Mouse (Mus musculus) embryonic stem cell, embryonic (primary cell): Measurements from ENCODE around the gene Ttc4.

Experiments used
- CTCF ChIA-PET, 4 experiments: fragments of 300-600 bp in 2 of 4; fragments of 350-600 bp in 2 of 4; sonication (Branson Sonifier 250); formaldehyde crosslinking; loops; one replicate each; lab custom pipeline; 2022; ENCODE audit warnings: inconsistent platforms in 2 of 4; lab: Charles Lee
- POLR2A ChIA-PET, 4 experiments: fragments of 300-600 bp in 2 of 4; fragments of 350-600 bp in 2 of 4; sonication (Branson Sonifier 250); formaldehyde crosslinking; loops; one replicate each; lab custom pipeline; 2022; ENCODE audit warnings: antibody characterized with exemption in 4 of 4, inconsistent platforms in 1 of 4; lab: Charles Lee

Ttc4 gene

DNA sequence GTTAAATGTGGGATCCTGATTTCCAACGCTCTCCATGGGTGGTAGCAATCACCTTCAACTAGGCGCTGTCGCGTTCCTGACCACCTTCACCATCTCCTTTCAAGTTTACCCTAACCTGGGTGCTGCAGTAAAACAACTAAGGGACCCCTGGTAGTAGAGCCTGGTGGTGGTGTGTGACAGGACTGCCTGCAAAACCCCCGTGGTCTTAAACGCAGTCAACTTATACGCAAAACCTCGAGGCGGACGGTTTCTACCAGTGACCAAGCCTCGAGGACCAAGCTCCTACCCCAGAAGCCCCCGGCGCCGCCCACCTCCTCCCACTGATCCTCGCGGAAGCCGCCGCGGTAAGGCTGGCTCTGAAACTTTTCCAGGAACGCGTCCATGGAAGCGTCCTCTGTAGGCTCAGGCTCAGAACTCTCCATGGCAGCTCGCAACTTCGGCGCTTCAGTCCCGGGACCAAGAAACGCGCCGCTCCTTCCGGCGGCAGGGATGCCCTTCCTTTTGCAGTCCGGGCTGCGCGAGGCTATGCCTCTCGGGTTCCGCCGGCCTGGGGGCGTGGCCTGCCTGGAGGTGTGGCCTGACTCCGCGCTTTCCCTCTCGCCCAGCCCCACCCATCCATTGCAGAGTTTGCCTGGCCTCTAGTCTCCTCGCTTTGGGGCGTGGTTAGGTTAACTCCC is at the start of gene Ttc4:
Gene Ttc4, minus strand, starts transcription at position 503 of the 677 bp plus-strand sequence.
- CTCF ChIA-PET: interaction anchor here in 2 of 4 experiments (0.6 to 1.0 kb wide), 2 partner anchors 48 to 64 kb away, joined by 4 to 5 read pairs; no protein-coding TSS in a partner anchor

DNA sequence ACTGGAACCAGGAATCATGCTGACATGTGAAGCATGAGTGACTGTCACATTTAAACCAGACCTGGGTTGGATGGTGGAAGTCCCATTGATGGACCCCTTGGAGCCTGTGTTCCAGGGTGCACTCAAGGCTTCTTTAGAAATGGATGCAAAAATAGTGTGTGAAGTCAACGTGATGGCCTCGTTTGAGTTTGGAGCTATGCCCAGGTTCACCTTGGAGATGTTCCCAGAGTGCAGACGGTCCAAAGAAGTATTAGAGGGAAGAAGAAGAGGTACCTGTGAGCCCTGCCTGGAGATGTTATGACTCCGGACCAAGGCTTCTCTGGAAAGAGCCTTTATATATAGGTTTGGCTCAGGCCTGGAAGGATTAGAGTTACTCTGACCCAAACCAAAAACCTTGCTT is 41.9 kb upstream of the Ttc4 start:
- CTCF ChIA-PET: no interaction called here
- POLR2A ChIA-PET: interaction anchor here in 2 of 4 experiments (0.9 to 1.1 kb wide), 2 partner anchors 10 to 114 kb away, joined by 3 read pairs; partner anchors contain the start of gene Mroh7 (in 1 of the 2)

More for the DNA sequence above, at the start of gene Ttc4:
- POLR2A ChIA-PET: interaction anchor here in 3 of 4 experiments (0.5 to 1.8 kb wide), 18 partner anchors 9 to 1729 kb away, joined by 3 to 7 read pairs (median 4); partner anchors contain the start of gene Tmem59 (in 1 of the 3)

DNA sequence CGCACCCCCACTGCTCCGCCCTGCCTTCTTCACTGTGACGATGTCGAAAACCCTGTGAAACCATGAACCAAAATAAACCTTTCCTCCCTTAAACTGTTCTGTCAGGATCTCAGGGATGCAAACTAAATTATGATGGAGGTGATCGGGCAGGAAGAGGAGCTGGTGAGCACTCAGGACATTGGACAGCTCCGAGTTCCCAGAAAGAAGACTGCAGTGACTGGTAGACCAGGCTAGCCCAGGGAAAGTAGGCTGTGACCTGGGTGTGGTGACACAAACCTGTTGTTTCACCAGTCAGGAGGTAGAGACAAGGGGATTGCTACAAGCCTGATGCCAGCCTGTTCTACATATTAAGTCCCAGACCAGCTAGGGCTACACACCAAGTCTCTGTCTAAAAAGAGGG is 34.9 kb upstream of the Ttc4 start:
- POLR2A ChIA-PET: interaction anchor here in 3 of 4 experiments (0.6 to 1.0 kb wide), 5 partner anchors 23 to 100 kb away, joined by 3 to 4 read pairs (median 4); no protein-coding TSS in a partner anchor
- CTCF ChIA-PET: interaction anchor here in 3 of 4 experiments (0.6 to 2.7 kb wide), 16 partner anchors 9 to 184 kb away, joined by 3 to 13 read pairs (median 3); partner anchors contain the start of genes Fam151a (in 1 of the 3) and Ttc22 (in 1 of the 3)

DNA sequence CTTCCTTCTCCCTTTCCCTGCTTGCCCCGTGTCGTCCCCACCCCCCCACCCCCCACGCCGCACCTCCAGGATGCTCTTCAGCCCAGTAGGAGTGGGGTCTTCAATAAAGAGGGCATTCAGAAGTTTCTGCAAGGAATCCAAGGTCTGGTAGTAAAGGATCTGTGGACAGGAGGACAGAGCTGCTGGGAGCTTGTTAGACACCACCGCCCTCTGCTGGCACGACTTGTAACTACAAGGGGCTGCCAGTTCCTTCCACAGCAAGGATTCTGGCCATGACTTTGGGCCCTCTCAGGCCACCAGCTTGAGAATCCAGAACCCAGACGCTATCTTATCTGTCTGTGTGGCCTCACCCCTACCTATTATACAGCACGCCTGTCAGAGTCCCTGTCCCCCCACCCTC is 29.7 kb upstream of the Ttc4 start:
- CTCF ChIA-PET: interaction anchor here (0.6 to 5.6 kb wide), 51 partner anchors 9 to 1505 kb away, joined by 3 to 53 read pairs (median 4); partner anchors contain the start of genes Fam151a (in 1 of the 4), Lexm (in 1 of the 4), Tmem59 (in 1 of the 4) and Ttc22 (in 1 of the 4)
- POLR2A ChIA-PET: interaction anchor here in 3 of 4 experiments (0.5 to 2.6 kb wide), 15 partner anchors 11 to 1650 kb away, joined by 3 to 11 read pairs (median 4); no protein-coding TSS in a partner anchor

GRCm38 (mm10) chr4:106707957-106708356 is 29.2 kb upstream of the Ttc4 start:
- CTCF ChIA-PET: interaction anchor here (0.6 to 5.6 kb wide), 48 partner anchors 8 to 470 kb away, joined by 3 to 53 read pairs (median 4); partner anchors contain the start of genes Fam151a (in 1 of the 4), Lexm (in 1 of the 4), Tmem59 (in 1 of the 4) and Ttc22 (in 1 of the 4)
- POLR2A ChIA-PET: interaction anchor here in 3 of 4 experiments (0.5 to 2.6 kb wide), 14 partner anchors 11 to 1651 kb away, joined by 3 to 11 read pairs (median 4); no protein-coding TSS in a partner anchor

DNA sequence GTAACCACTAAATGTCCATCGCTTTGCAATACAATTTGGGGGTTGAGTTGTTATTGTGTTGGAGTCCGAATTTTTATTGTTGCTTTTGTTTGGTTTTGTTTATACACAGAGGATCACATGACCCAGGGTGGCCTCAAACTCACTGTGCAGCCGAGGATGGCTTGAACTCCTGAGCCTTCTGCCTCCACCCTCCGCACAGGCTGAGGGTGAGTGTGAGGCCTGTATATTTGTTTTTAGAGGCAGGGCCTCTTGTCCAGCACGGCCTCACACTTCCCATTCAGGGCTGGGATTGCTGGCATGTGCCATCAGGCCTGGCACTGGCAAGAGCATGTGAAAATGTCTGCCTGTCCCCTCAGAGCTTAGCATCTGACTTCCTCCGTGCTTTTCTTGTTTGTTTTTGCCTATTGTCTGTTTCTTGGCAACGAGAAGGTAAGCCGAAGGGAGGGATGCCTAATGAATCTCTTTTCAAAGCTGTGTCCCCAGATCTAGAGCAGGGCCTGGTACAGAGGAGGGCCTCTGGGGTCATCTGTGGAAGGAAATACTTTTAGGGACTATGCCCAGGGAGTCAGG is 26.4 kb upstream of the Ttc4 start:
- ChIA-PET POLR2A (interaction anchor here in 3 of 4 experiments (0.6 to 2.6 kb wide), 12 partner anchors 10 to 98 kb away, joined by 3 to 6 read pairs (median 4); partner anchors contain the start of gene Ttc4 (in 1 of the 3)), CTCF (interaction anchor here in 3 of 4 experiments (0.6 to 1.8 kb wide), 8 partner anchors 8 to 104 kb away, joined by 3 to 8 read pairs (median 4); no protein-coding TSS in a partner anchor)

GRCm38 (mm10) chr4:106704416-106704815 is 25.7 kb upstream of the Ttc4 start:
- POLR2A ChIA-PET: interaction anchor here (0.5 to 2.6 kb wide), 14 partner anchors 9 to 155 kb away, joined by 3 to 6 read pairs (median 4); partner anchors contain the start of gene Ttc4 (in 2 of the 4)
- CTCF ChIA-PET: interaction anchor here in 3 of 4 experiments (0.6 to 1.8 kb wide), 8 partner anchors 9 to 232 kb away, joined by 3 to 6 read pairs (median 4); no protein-coding TSS in a partner anchor

DNA sequence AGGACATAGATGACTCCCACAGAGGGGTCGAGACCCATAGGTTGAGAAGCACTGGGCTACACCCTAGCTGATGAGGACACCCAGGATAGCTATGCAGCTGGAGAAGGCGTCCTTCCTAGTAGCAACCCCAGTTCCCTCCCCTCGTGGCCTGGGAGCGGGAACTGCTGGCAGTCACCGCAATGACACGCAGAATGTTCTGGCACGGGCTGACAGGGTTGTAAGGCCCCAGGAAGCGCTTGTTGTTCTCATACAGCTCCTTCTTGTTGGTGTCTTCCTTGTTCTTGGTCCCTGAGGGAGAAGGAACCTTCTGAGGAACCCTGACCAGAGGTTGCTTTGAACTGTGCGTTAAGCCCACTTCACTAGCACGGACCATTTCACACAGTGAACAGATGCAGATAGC is 25.2 kb upstream of the Ttc4 start:
- ChIA-PET POLR2A (interaction anchor here (0.5 to 2.6 kb wide), 14 partner anchors 8 to 156 kb away, joined by 3 to 6 read pairs (median 4); partner anchors contain the start of gene Ttc4 (in 2 of the 4)), CTCF (interaction anchor here in 3 of 4 experiments (0.6 to 1.8 kb wide), 7 partner anchors 10 to 232 kb away, joined by 3 to 6 read pairs (median 4); no protein-coding TSS in a partner anchor)

DNA sequence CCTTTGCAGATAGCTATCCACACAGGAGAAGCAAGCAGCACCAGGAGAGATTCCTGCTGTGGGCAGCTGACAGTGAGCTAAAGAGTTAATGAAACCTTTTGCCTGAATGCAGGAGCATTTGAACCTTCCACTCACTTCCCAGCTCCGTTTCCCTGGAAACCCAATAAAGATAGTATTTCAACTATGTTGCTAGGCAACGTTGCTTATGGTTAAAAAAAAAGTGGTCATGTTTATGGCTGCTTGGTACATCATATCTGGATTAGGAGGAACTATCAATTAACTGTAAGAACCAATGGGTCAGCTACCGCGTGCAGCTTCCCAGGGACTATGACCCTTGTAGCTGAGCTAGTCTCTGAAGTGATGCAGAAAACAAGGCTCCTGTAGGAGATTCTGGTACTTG is 22.1 kb upstream of the Ttc4 start:
- ChIA-PET POLR2A (interaction anchor here in 2 of 4 experiments (0.6 to 1.5 kb wide), 4 partner anchors 24 to 71 kb away, joined by 3 to 5 read pairs (median 4); no protein-coding TSS in a partner anchor), CTCF (interaction anchor here in 3 of 4 experiments (0.6 to 2.0 kb wide), 7 partner anchors 9 to 1288 kb away, joined by 3 to 13 read pairs (median 4); no protein-coding TSS in a partner anchor)

GRCm38 (mm10) chr4:106699989-106700388 is 21.2 kb upstream of the Ttc4 start:
- ChIA-PET POLR2A (interaction anchor here in 1 of 4 experiments (0.8 to 1.5 kb wide), 2 partner anchors 50 to 70 kb away, joined by 3 to 4 read pairs; no protein-coding TSS in a partner anchor), CTCF (interaction anchor here in 3 of 4 experiments (0.5 to 2.0 kb wide), 18 partner anchors 8 to 1542 kb away, joined by 3 to 8 read pairs (median 4); no protein-coding TSS in a partner anchor)

DNA sequence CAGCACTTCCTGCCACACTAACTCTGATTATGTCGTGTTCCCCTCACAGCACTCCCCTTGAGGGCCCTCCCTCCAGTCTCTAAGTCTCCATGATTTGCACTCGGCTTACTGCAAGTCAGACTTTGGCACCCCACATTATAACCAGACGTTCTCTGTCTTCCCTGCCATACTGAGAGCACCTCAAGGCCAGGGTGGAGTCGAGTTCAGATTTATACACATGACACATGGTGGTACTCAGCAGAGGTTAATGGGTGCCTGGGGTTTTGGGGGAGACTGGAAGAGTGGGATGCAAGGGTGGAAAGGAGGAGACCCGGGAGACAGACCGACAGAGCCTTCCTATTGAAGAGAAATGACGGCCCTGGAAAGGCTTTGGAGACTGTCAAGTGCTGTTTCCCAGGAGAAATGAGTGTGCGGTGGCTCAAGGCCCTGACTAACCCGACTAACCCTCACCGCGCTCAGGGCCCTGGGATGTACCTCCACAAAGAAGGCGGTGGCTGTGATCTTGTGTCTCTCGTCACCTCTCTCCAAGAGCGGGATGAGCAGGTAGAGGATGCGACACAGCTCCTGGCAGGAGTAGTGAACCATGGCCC is 15.2 kb upstream of the Ttc4 start:
- POLR2A ChIA-PET: no interaction called here

GRCm38 (mm10) chr4:106688636-106689296 is 10.0 kb upstream of the Ttc4 start:
- ChIA-PET CTCF (no interaction called here), POLR2A (interaction anchor here in 1 of 4 experiments (0.6 kb wide), 1 partner anchor 67 kb away, joined by 3 read pairs; no protein-coding TSS in a partner anchor)

More for the DNA sequence above, 15.2 kb upstream of the Ttc4 start:
- CTCF ChIA-PET: no interaction called here

DNA sequence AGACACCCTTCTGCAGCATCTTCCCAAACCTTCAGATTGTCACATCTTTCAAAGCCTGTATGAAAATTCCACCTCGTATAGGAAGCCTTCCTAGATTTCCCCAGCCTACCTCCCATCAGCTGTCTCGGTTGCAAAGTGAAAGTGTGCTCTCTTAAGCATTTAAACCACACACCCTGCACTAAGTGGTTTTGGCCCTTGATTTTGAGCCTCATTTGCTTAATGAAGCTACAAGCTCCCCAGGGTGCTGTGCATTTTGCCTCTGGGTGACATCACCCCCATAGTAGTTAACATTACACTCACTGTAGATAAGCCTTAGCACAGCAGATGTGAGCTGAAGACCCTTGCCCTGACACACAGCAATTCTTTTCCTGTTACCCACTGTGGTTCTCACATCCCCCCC is 2.2 kb upstream of the Ttc4 start:
- ChIA-PET CTCF (interaction anchor here in 1 of 4 experiments (1.0 kb wide), 1 partner anchor 19 kb away, joined by 3 read pairs; no protein-coding TSS in a partner anchor), POLR2A (interaction anchor here in 1 of 4 experiments (1.1 to 2.1 kb wide), 2 partner anchors 10 to 31 kb away, joined by 5 read pairs; no protein-coding TSS in a partner anchor)

DNA sequence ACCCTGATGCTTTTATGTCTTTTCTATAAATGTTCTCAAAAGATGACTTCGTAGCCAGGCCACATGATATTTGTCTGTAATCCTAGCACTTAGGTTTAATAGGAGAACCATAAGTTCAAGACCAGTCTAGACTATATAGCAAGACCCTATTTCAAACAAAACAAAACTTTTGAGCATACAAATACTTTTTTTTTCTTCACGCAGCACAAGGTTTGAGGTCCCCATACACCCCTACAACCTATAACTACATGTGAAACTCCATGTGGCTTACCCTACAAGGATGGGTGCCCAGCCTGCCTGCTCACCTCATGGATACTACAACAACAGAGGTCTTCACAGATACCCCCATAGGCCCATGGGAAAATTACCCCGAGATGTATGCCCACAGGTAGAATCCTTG is 408 bp upstream of the Ttc4 start:
- ChIA-PET POLR2A (interaction anchor here in 3 of 4 experiments (0.5 to 1.8 kb wide), 10 partner anchors 11 to 1124 kb away, joined by 3 to 7 read pairs (median 4); no protein-coding TSS in a partner anchor), CTCF (interaction anchor here in 1 of 4 experiments (1.0 kb wide), 1 partner anchor 65 kb away, joined by 4 read pairs; no protein-coding TSS in a partner anchor)

GRCm38 (mm10) chr4:106676749-106677148 is 2.0 kb downstream of the Ttc4 start:
- ChIA-PET CTCF (no interaction called here), POLR2A (interaction anchor here in 3 of 4 experiments (0.6 to 0.8 kb wide), 4 partner anchors 10 to 502 kb away, joined by 3 to 4 read pairs (median 3); partner anchors contain the start of genes Tceanc2 (in 1 of the 3) and Tmem59 (in 1 of the 3))

DNA sequence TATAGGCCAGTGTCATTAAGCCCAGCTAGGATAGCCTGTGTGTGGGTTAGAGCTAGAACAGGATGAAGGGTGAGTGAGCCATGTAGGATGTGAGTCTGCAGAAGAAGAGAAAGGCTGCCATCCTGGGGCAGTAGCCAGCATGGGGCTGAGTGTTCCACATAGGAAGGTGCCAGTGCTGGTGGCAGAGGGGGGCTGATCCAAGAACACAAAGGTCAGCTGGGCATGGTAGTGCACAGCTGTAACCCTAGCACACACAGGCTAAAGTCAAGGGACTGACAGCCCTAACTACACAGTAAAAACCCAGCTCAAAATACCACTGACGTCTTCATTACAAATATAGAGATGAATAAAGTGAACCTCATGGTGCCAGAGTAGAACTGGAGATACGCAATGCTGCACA is 12.2 kb downstream of the Ttc4 start:
- CTCF ChIA-PET: interaction anchor here (0.5 to 1.9 kb wide), 9 partner anchors 8 to 501 kb away, joined by 3 to 6 read pairs (median 3); no protein-coding TSS in a partner anchor
- POLR2A ChIA-PET: interaction anchor here in 3 of 4 experiments (1.0 to 2.5 kb wide), 5 partner anchors 10 to 21 kb away, joined by 3 to 11 read pairs (median 4); partner anchors contain the start of gene Ttc4 (in 1 of the 3)
